Mouse (Mus musculus): ENCODE measurements around the gene Mettl6. TPM values are rescaled to one million over a fixed set of nuclear protein-coding genes. Genes with fewer than 3 reads are reported as not detected.

The Mettl6 gene
- polyA plus RNA-seq, 1 experiment from 2014 or later: 55.2 TPM

DNA sequence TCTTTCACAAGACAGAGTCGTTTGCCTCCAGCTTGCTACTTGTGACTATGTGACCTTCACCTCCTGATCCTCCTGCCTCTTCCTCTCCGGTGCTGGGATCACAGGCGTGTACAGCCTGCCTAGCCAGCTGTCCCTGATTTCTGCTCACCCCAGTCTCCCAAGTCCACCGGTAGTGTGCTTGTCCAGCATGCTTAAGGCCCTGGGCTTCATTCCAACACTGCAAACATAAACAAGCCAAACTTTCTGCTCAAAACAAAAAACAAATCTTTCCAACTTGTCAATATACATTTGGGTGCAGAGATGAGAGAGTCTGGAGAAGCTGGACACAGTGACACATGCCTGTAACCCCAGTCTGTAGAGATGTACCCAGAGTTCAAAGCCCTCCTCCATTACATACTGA lies 62.4 kb downstream of the Mettl6 start:
- Histone ChIP-seq H3K4me3 (replicated peaks; ENCODE audit: low read depth, low read length) (no peak overlapping the region), H3K27me3 (ENCODE audit: control insufficient read depth, insufficient read depth, low read length) (no peaks in the 10 kb centered on the region), H3K4me2 (ENCODE audit: low read length) (no peak overlapping the region), H3K9me3 (ENCODE audit: control insufficient read depth, low read length) (no peaks in the 10 kb centered on the region), H3K27ac (replicated peaks; ENCODE audit: low read depth, low read length) (no peak overlapping the region), H3K36me3 (ENCODE audit: control insufficient read depth, insufficient read depth, low read length) (peaks cover 28% of the 10 kb centered on the region), H3K4me1 (ENCODE audit: control insufficient read depth, insufficient read depth, low read length) (peaks cover 21% of the 10 kb centered on the region), H3K9ac (replicated peaks; ENCODE audit: low read length) (no peak overlapping the region)
- DNase-seq: no peak
- WGBS: 67% methylated on average over 4 of the region's 4 CpGs
- no peak for ATAC-seq (ENCODE audit: low FRiP score, low TSS enrichment)

DNA sequence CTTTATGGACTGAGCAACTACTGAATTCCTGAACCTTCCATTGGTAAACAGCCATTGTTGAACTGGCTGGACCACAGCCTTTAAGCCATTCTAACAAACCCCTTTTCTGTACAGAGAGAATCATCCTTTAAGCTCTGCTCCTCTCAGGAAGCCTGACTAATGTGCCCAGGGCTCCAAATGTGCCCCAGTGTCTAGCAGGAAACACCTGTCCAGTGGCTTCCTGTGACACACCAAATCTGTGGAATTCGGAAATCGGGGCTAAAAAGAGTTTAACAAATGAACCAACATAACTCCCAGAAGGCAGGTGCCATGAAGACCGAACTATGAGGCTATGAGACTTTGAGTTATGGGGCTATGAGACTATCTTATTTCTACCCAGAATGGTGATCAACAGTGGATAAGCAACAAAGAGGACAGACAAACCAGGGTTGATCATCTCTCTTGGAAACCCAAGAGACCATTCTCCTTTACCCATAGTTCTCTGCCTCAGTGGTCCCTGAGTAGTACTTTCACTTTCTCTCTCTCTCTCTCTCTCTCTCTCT lies 63.0 kb downstream of the Mettl6 start:
- H3K4me1 ChIP-seq (ENCODE audit: control insufficient read depth, insufficient read depth, low read length): peaks cover 21% of the 10 kb centered on the region
- ATAC-seq (ENCODE audit: low FRiP score, low TSS enrichment): no peak
- no peak overlapping the region for H3K4me3 ChIP-seq (replicated peaks; ENCODE audit: low read depth, low read length)
- no peak for DNase-seq
- no peaks in the 10 kb centered on the region for H3K9me3 ChIP-seq (ENCODE audit: control insufficient read depth, low read length)
- peaks cover 34% of the 10 kb centered on the region for H3K36me3 ChIP-seq (ENCODE audit: control insufficient read depth, insufficient read depth, low read length)
- H3K4me2 ChIP-seq (ENCODE audit: low read length): no peak overlapping the region
- H3K27ac ChIP-seq (replicated peaks; ENCODE audit: low read depth, low read length): no peak overlapping the region
- WGBS: 93% methylated on average over 3 of the region's 3 CpGs
- no peak overlapping the region for H3K9ac ChIP-seq (replicated peaks; ENCODE audit: low read length)
- no peaks in the 10 kb centered on the region for H3K27me3 ChIP-seq (ENCODE audit: control insufficient read depth, insufficient read depth, low read length)

DNA sequence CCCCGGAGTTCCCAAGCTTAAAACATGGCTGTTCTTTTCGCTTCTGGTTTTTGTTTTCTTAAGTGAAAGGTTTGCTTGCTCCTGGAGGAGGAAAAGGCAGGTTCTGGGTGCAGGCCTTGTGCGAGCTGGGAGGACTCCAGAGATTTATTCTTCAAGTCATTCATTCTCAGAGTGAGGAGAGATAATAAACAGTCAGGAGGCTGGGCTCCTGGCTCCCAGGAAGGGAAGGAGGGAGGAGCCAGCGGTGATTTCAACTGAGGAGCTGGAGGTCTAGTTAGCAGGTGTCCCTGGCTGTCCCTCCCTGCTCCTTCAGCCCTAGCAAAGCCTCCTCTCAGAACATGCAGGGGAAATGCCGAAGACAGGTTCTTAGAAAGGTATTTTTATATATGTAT lies 65.8 kb downstream of the Mettl6 start:
- Histone ChIP-seq H3K4me2 (ENCODE audit: low read length) (no peak overlapping the region), H3K27me3 (ENCODE audit: control insufficient read depth, insufficient read depth, low read length) (no peaks in the 10 kb centered on the region), H3K4me3 (replicated peaks; ENCODE audit: low read depth, low read length) (no peak overlapping the region), H3K9me3 (ENCODE audit: control insufficient read depth, low read length) (no peaks in the 10 kb centered on the region), H3K4me1 (ENCODE audit: control insufficient read depth, insufficient read depth, low read length) (peaks cover 12% of the 10 kb centered on the region), H3K27ac (replicated peaks; ENCODE audit: low read depth, low read length) (no peak overlapping the region; the same call in 1 of the 2 replicates), H3K36me3 (ENCODE audit: control insufficient read depth, insufficient read depth, low read length) (peaks cover 43% of the 10 kb centered on the region), H3K9ac (replicated peaks; ENCODE audit: low read length) (no peak overlapping the region)
- DNase-seq: no peak
- WGBS: 54% methylated on average over 5 of the region's 5 CpGs
- ATAC-seq (ENCODE audit: low FRiP score, low TSS enrichment): no peak

DNA sequence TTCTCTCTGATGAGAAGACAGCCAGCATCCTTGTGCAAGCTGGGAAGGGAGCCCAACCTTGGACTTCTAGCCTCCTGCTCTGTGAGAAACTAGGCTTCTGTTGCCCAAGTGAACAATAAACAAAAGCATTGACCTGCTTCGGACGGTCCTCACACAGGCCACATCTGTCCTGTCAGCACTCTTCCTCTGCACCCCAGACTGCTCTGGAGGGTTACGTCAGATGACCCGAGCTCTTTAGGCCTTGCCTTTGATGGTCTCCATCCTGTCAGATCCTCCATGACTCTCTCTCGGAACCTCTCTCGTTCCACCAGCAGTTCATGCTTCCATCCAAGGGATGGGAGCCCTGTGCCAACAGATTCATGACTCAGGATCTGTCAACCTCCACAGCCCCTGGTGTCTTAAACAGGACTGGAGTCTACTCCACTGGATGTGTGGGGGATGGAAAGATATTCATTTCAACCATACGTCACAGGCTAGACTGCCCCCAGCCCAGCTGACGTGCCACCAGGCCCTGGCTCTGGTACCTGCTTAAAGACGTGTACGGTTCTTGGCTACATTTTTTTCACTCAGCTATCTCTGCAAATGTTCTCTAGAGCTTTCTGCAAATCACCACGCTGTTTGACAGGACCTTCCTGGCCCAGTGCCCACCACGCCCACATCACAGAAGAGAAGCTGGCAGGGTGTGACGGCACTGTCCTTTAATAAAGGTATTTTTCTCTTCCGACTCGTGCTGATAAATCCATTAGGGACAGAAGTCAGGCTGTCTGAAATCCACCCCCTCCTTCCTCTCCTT lies 66.4 kb downstream of the Mettl6 start:
- Histone ChIP-seq H3K4me1 (ENCODE audit: control insufficient read depth, insufficient read depth, low read length) (peaks cover 12% of the 10 kb centered on the region), H3K4me2 (ENCODE audit: low read length) (no peak overlapping the region), H3K36me3 (ENCODE audit: control insufficient read depth, insufficient read depth, low read length) (peaks cover 46% of the 10 kb centered on the region), H3K27me3 (ENCODE audit: control insufficient read depth, insufficient read depth, low read length) (no peaks in the 10 kb centered on the region), H3K9ac (replicated peaks; ENCODE audit: low read length) (no peak overlapping the region), H3K4me3 (replicated peaks; ENCODE audit: low read depth, low read length) (no peak overlapping the region), H3K9me3 (ENCODE audit: control insufficient read depth, low read length) (no peaks in the 10 kb centered on the region), H3K27ac (replicated peaks; ENCODE audit: low read depth, low read length) (no peak overlapping the region)
- ATAC-seq (ENCODE audit: low FRiP score, low TSS enrichment) (no peak), DNase-seq (no peak)
- WGBS: 72% methylated on average over 15 of the region's 15 CpGs

Other genes starting within 250 kb of the Mettl6 start
- gene Phf7, start 243.7 kb downstream of the Mettl6 start, polyA plus RNA-seq (2014; fragmentation: Nextera tagmentation; extraction: Ambion mirVana): 12.0 and 12.1 TPM in 2 replicates
- gene Bap1, start 243.6 kb downstream of the Mettl6 start, polyA plus RNA-seq (2014; fragmentation: Nextera tagmentation; extraction: Ambion mirVana): 102 and 118 TPM in 2 replicates
- 3.8 and 5.2 TPM in 2 replicates for gene Dnah1, start 171.1 kb downstream of the Mettl6 start, polyA plus RNA-seq (2014; fragmentation: Nextera tagmentation; extraction: Ambion mirVana)
- gene Capn7, start 158.4 kb downstream of the Mettl6 start, polyA plus RNA-seq (2014; fragmentation: Nextera tagmentation; extraction: Ambion mirVana): 67.1 and 89.4 TPM in 2 replicates
- gene Sh3bp5, start 59.0 kb downstream of the Mettl6 start, polyA plus RNA-seq (2014; fragmentation: Nextera tagmentation; extraction: Ambion mirVana): 40.0 and 82.4 TPM in 2 replicates
- gene Eaf1, start 641 bp downstream of the Mettl6 start, polyA plus RNA-seq (2014; fragmentation: Nextera tagmentation; extraction: Ambion mirVana): 7.0 and 10.8 TPM in 2 replicates
- not detected in 2 replicates for gene Colq, start 96.3 kb upstream of the Mettl6 start, polyA plus RNA-seq (2014; fragmentation: Nextera tagmentation; extraction: Ambion mirVana)
- gene Gm49387, start 145.8 kb upstream of the Mettl6 start, polyA plus RNA-seq (2014; fragmentation: Nextera tagmentation; extraction: Ambion mirVana): 1.3 TPM in 1 of 2 replicates, not detected in the other
- 11.7 and 11.9 TPM in 2 replicates for gene Btd, start 146.0 kb upstream of the Mettl6 start, polyA plus RNA-seq (2014; fragmentation: Nextera tagmentation; extraction: Ambion mirVana)
- gene Hacl1, start 146.2 kb upstream of the Mettl6 start, polyA plus RNA-seq (2014; fragmentation: Nextera tagmentation; extraction: Ambion mirVana): 5.6 and 8.0 TPM in 2 replicates